Mouse (Mus musculus) hindbrain, embryonic 13.5 days (tissue): Measurements from ENCODE around the gene Slc20a1. TPM values are rescaled to one million over a fixed set of nuclear protein-coding genes. Genes with fewer than 3 reads are reported as not detected.

Experiments used
- ATAC-seq: fragments of 200-750 bp; cut with Nextera tagmentation; 2 replicates; pipeline ENCODE4 v1.8.0; 2017; ENCODE audit warnings: moderate TSS enrichment; ENCODE audit not compliant: low FRiP score
- H3K27ac ChIP-seq: fragments of 300-500 bp; sonication (generic); 2 replicates; pipeline ENCODE4 v1.5.1; 2015; ENCODE audit warnings: inconsistent platforms, mild to moderate bottlenecking, moderate library complexity
- H3K27me3 ChIP-seq: fragments of 300-500 bp; sonication (generic); 2 replicates; pipeline ENCODE4 v1.6.1; 2015; ENCODE audit warnings: mild to moderate bottlenecking, inconsistent platforms
- H3K36me3 ChIP-seq: fragments of 300-500 bp; sonication (generic); 2 replicates; pipeline ENCODE4 v1.6.1; 2015; ENCODE audit warnings: mild to moderate bottlenecking, inconsistent platforms
- H3K4me1 ChIP-seq: fragments of 300-500 bp; sonication (generic); replicated peaks from 2 replicates; pipeline ENCODE4 v1.6.1; 2015; ENCODE audit warnings: inconsistent platforms
- H3K4me2 ChIP-seq: fragments of 300-500 bp; sonication (generic); 2 replicates; pipeline ENCODE4 v1.6.1; 2015; ENCODE audit warnings: inconsistent platforms, mild to moderate bottlenecking, moderate library complexity
- H3K4me3 ChIP-seq: fragments of 300-500 bp; sonication (generic); 2 replicates; pipeline ENCODE4 v1.5.1; 2015; ENCODE audit warnings: mild to moderate bottlenecking, inconsistent platforms
- H3K9ac ChIP-seq: fragments of 300-500 bp; sonication (generic); 2 replicates; pipeline ENCODE4 v1.6.1; 2015; ENCODE audit warnings: mild to moderate bottlenecking, inconsistent platforms
- H3K9me3 ChIP-seq: fragments of 300-500 bp; sonication (generic); 2 replicates; pipeline ENCODE4 v1.6.1; 2016; ENCODE audit warnings: inconsistent platforms
- WGBS: fragments of 180-500 bp; shearing (Covaris S2); methylation state at CpG from one replicate; pipeline ENCODE4 v1.1.7; 2015; 5-methylcytosine and 5-hydroxymethylcytosine counted together
- polyA plus RNA-seq: library from polyadenylated mRNA; unstranded; fragments of >200 nt; fragmentation: Nextera tagmentation; extraction: Ambion mirVana; gene quantifications from 2 replicates; pipeline ENCODE4 v1.2.1, GENCODE M21; 2015

Gene Slc20a1
- polyA plus RNA-seq, 1 experiment from 2014 or later, result 47.2 TPM

- Histone ChIP-seq H3K36me3 (no peaks in the 10 kb centered on the region), H3K4me2 (no peak overlapping the region), H3K27ac (no peak overlapping the region), H3K4me3 (no peak overlapping the region), H3K4me1 (no peaks in the 10 kb centered on the region), H3K9me3 (no peaks in the 10 kb centered on the region), H3K9ac (no peak overlapping the region), H3K27me3 (no peaks in the 10 kb centered on the region)
- ATAC-seq, result no peak
- 93% methylated on average over 7 of the region's 7 CpGs for WGBS
Observed at GRCm38 (mm10) chr2:129247707-129248121, 49.1 kb downstream of the Slc20a1 start.

- Histone ChIP-seq H3K9me3 (no peaks in the 10 kb centered on the region), H3K27ac (no peak overlapping the region), H3K36me3 (no peaks in the 10 kb centered on the region), H3K27me3 (no peaks in the 10 kb centered on the region), H3K9ac (no peak overlapping the region), H3K4me2 (no peak overlapping the region), H3K4me1 (no peaks in the 10 kb centered on the region), H3K4me3 (no peak overlapping the region)
- 81% methylated on average over 1 of the region's 1 CpGs for WGBS
- ATAC-seq, result no peak
Observed at GRCm38 (mm10) chr2:129249321-129249720, 50.8 kb downstream of the Slc20a1 start.

GRCm38 (mm10) chr2:129252836-129253630 lies 54.5 kb downstream of the Slc20a1 start:
- no peak overlapping the region for H3K4me2 ChIP-seq
- no peak overlapping the region for H3K9ac ChIP-seq
- no peaks in the 10 kb centered on the region for H3K27me3 ChIP-seq
- H3K4me3 ChIP-seq, result no peak overlapping the region
- no peaks in the 10 kb centered on the region for H3K36me3 ChIP-seq
- H3K27ac ChIP-seq, result no peak overlapping the region
- H3K9me3 ChIP-seq, result no peaks in the 10 kb centered on the region
- ATAC-seq, result no peak
- no peaks in the 10 kb centered on the region for H3K4me1 ChIP-seq
- 88% methylated on average over 19 of the region's 19 CpGs for WGBS

GRCm38 (mm10) chr2:129253631-129253970 lies 55.0 kb downstream of the Slc20a1 start:
- Histone ChIP-seq H3K4me2 (no peak overlapping the region), H3K9me3 (no peaks in the 10 kb centered on the region), H3K4me1 (peaks cover 4% of the 10 kb centered on the region; the same call in 1 of the 2 replicates), H3K4me3 (no peak overlapping the region), H3K9ac (no peak overlapping the region), H3K27me3 (no peaks in the 10 kb centered on the region), H3K27ac (no peak overlapping the region), H3K36me3 (no peaks in the 10 kb centered on the region)
- ATAC-seq, result no peak
- 83% methylated on average over 2 of the region's 2 CpGs for WGBS

DNA sequence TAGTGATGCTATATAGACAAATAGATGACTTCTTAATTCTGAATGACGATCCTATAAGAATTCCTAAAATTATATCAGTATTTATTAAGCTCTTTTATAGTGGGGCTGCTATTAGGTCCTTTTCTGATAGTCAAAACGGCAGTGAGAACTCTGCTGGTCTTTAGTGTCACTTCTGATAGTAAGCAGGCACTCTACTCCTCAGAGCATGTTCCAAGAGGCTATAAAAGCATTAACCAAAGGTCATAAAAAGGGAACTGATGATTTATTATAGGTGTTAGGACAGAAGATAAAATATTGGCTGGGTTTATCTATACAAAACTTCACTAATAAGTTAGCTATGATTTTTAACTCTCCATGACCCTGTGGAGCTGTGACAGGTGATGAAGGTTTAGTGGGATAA lies 55.5 kb downstream of the Slc20a1 start:
- WGBS, result 81% methylated on average over 2 of the region's 2 CpGs
- H3K9ac ChIP-seq, result no peak overlapping the region

DNA sequence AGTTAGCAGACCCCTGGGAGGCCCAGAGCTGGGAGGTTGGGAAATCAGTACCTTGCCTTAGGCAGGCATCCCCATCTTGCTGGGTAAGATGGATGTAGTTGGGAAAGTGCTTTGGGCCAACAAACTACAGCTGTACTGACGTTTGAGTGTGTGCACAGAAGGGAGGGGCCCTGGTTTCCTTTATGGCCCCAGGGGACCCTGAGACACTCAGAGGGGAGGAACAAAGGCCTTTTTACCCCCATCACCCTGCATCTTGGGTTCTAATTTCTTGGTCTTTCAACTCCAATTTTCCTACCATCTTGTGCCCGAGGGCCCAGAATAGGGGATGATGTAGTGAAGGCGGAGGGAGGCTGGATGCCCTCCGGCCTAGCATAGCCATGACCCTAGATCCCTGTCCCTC lies 57.4 kb downstream of the Slc20a1 start:
- Histone ChIP-seq H3K4me1 (peaks cover 4% of the 10 kb centered on the region; the same call in 1 of the 2 replicates), H3K27ac (no peak overlapping the region), H3K36me3 (no peaks in the 10 kb centered on the region), H3K4me3 (no peak overlapping the region), H3K9ac (no peak overlapping the region), H3K27me3 (no peaks in the 10 kb centered on the region), H3K9me3 (no peaks in the 10 kb centered on the region), H3K4me2 (no peak overlapping the region)
- no peak for ATAC-seq
- WGBS, result 75% methylated on average over 4 of the region's 4 CpGs

More for the DNA sequence above, 55.5 kb downstream of the Slc20a1 start:
- H3K9me3 ChIP-seq, result no peaks in the 10 kb centered on the region
- H3K36me3 ChIP-seq, result no peaks in the 10 kb centered on the region
- no peaks in the 10 kb centered on the region for H3K27me3 ChIP-seq
- no peak for ATAC-seq
- no peak overlapping the region for H3K4me3 ChIP-seq
- H3K27ac ChIP-seq, result no peak overlapping the region
- H3K4me1 ChIP-seq, result peaks cover 4% of the 10 kb centered on the region; the same call in 1 of the 2 replicates
- H3K4me2 ChIP-seq, result no peak overlapping the region

DNA sequence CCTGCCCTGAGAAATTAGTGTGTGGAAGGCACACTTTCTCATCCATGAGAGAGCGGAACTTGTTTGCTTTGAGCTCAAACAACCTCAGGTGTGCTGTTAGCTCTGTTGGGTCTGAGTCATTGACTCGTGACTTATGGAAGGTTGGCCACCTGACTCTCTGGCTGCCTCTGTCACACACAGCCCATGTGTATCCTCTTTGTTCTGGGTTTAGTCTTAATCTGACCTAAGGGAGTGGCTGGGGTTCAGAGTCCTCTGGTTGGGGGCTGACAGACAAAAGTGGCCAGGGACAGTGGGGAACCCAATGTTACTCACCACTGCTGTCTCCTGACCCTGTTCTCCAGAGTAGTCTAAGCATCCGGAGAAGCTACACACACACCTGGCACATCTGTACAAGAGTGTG lies 59.5 kb downstream of the Slc20a1 start:
- Histone ChIP-seq H3K9me3 (no peaks in the 10 kb centered on the region), H3K4me2 (no peak overlapping the region), H3K36me3 (no peaks in the 10 kb centered on the region), H3K27ac (no peak overlapping the region), H3K4me3 (no peak overlapping the region), H3K27me3 (no peaks in the 10 kb centered on the region), H3K9ac (no peak overlapping the region; the same call in 1 of the 2 replicates), H3K4me1 (peaks cover 4% of the 10 kb centered on the region; the same call in 1 of the 2 replicates)
- no peak; the same call in 1 of the 2 replicates for ATAC-seq
- WGBS, result 96% methylated on average over 3 of the region's 3 CpGs

DNA sequence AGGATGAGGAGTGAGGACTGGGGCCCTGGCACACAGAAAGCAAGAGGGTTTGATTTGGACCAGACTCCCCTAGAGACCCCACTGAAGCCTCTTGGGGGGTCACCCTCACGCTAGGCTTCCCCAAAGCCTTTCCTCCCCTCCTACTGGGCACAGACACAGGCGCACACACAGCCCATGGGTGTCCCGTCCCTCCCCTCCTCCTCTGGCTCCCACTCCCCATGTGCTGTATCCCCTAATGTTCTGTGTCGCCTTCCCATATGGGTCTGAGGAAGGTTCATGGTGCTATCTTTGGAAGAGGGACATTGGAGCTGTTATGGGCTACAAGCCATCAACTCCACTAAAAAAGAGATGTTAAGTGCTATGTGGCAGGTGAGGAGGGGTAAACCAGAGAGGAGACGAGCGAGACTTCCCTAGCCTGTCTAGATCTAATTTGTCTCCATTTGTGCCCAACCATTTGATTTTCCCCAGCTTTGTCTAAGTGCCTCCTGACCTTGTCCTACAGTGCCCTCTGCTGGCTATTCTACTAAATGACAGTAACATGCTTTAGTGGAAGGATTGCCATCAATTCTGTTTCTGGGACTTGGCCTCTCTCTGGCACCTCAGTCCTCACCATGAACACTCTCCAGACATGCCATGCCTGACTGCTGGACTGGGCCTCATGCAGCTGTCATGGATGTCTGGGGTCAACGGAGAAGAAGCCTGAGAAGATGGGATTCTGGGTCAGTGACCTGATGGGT lies 60.1 kb downstream of the Slc20a1 start:
- H3K36me3 ChIP-seq, result no peaks in the 10 kb centered on the region
- no peak overlapping the region for H3K4me3 ChIP-seq
- H3K27ac ChIP-seq, result no peak overlapping the region
- 36% methylated on average over 7 of the region's 7 CpGs for WGBS
- peaks cover 4% of the 10 kb centered on the region; the same call in 1 of the 2 replicates for H3K4me1 ChIP-seq
- peak; percentile 82 for ATAC-seq
- H3K9me3 ChIP-seq, result no peaks in the 10 kb centered on the region
- H3K4me2 ChIP-seq, result peak overlapping the region; percentile 36; the same call in 1 of the 2 replicates
- no peaks in the 10 kb centered on the region for H3K27me3 ChIP-seq
- H3K9ac ChIP-seq, result peak overlapping the region; percentile 49; the same call in 1 of the 2 replicates

DNA sequence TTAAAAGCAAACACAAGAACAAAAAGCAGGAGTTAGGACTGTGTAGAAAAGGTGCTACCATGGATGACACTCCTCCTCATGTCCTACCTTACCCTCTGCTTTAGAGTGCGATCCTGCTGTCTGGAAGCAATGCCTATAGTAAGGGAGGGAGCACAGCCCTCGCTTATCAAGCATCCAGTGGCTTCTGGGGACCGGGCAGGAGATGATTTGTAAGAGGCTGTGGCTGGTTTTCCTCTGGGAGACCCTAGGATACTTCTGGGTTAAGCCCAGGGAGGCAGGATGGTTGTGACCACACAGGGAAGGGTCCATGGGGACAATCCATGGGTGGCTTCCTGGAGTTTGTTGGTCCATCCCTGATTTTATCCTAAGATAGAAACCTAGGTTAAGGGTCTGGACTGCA lies 62.1 kb downstream of the Slc20a1 start:
- no peak for ATAC-seq
- no peak overlapping the region for H3K4me3 ChIP-seq
- H3K27me3 ChIP-seq, result no peaks in the 10 kb centered on the region
- H3K36me3 ChIP-seq, result no peaks in the 10 kb centered on the region
- no peak overlapping the region for H3K4me2 ChIP-seq
- H3K9ac ChIP-seq, result no peak overlapping the region
- H3K27ac ChIP-seq, result no peak overlapping the region
- no peaks in the 10 kb centered on the region for H3K9me3 ChIP-seq
- WGBS, result 72% methylated on average over 3 of the region's 3 CpGs
- H3K4me1 ChIP-seq, result peaks cover 4% of the 10 kb centered on the region; the same call in 1 of the 2 replicates

Other genes starting within 250 kb of the Slc20a1 start
- gene Zc3h6, start 231.4 kb upstream of the Slc20a1 start, polyA plus RNA-seq, result 3.5 and 3.8 TPM in 2 replicates
- gene Gm10762, start 231.0 kb upstream of the Slc20a1 start, polyA plus RNA-seq, result 22.6 and 23.7 TPM in 2 replicates
- 0.67 and 0.77 TPM in 2 replicates for gene Vinac1, start 150.6 kb upstream of the Slc20a1 start, polyA plus RNA-seq
- 33.0 and 33.8 TPM in 2 replicates for gene Ttl, start 132.8 kb upstream of the Slc20a1 start, polyA plus RNA-seq
- 15.4 and 19.3 TPM in 2 replicates for gene Polr1b, start 97.8 kb upstream of the Slc20a1 start, polyA plus RNA-seq
- gene Chchd5, start 69.1 kb upstream of the Slc20a1 start, polyA plus RNA-seq, result 24.4 and 24.5 TPM in 2 replicates
- gene Ckap2l, start 98.4 kb downstream of the Slc20a1 start, polyA plus RNA-seq, result 10.1 and 11.1 TPM in 2 replicates
- 0.26 and 0.43 TPM in 2 replicates for gene Il1a, start 111.2 kb downstream of the Slc20a1 start, polyA plus RNA-seq
- 0.14 TPM in 1 of 2 replicates, not detected in the other for gene Il1b, start 172.4 kb downstream of the Slc20a1 start, polyA plus RNA-seq